Mouse (Mus musculus): Measurements from ENCODE around the gene Eid1.

GRCm38 (mm10) chr2:125630010-125630409 is 42.9 kb upstream of the Eid1 start:
- no peak for TF ChIP-seq TAL1 (conservative IDR thresholded peaks at IDR 0.05; ENCODE audit: low read depth, low read length)
- no peak for TF ChIP-seq CTCF (IDR thresholded peaks at IDR 0.05; ENCODE audit: low read depth, low read length)
